Mouse (Mus musculus) megakaryocyte, embryonic 14.5 days (primary cell): ENCODE results near the gene Erg. TPM values are rescaled to one million over a fixed set of nuclear protein-coding genes. Genes with fewer than 3 reads are reported as not detected.

Source experiments
- H3K27me3 ChIP-seq: replicated peaks from 2 replicates; pipeline ENCODE3; 2012; ENCODE audit warnings: inconsistent platforms
- H3K36me3 ChIP-seq: replicated peaks from 2 replicates; pipeline ENCODE3; 2012; ENCODE audit warnings: low read length, inconsistent platforms, mixed read lengths
- H3K4me1 ChIP-seq: 2 replicates; pipeline ENCODE4 v1.6.1; 2012; ENCODE audit warnings: inconsistent platforms
- H3K4me3 ChIP-seq: replicated peaks from 2 replicates; pipeline ENCODE3; 2012; ENCODE audit warnings: moderate library complexity, mild to moderate bottlenecking, inconsistent platforms
- H3K9me3 ChIP-seq: 2 replicates; pipeline ENCODE4 v1.6.1; 2012; ENCODE audit warnings: inconsistent platforms
- FLI1 ChIP-seq: IDR thresholded peaks from 2 replicates; pipeline ENCODE4 v1.6.1; 2012; ENCODE audit warnings: low read length, inconsistent platforms, mixed read lengths
- GATA1 ChIP-seq: IDR thresholded peaks from 3 replicates; pipeline ENCODE4 v1.6.1; 2012; ENCODE audit warnings: mixed read lengths, low read length, inconsistent platforms, borderline replicate concordance
- polyA plus RNA-seq: library from polyadenylated mRNA; stranded (reverse); fragments of >175 nt; gene quantifications from 2 replicates; pipeline ENCODE4 v1.2.3, GENCODE M21; 2012; ENCODE audit warnings: low replicate concordance; ENCODE audit not compliant: insufficient read depth

The Erg gene
- polyA plus RNA-seq, 1 experiment: 3.9 TPM

DNA sequence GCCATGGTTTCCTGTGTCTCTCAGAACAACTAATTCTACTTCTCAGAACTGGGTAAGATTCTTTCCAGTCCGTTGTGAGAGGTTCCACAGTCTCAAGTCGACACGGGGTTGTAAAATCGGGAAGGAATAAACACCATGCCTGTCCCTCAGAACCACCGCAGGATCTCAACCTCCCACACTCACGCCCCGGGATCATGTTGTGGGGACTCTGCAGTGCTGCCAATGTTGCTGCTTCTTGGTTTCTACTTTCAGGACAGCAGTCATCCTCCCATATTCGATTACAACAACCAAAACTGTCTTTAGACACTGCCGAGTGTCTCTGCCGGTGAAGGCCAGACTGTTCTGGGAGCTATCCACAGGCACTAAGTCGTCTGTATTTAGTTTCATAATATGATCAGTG is 113.6 kb downstream of the Erg start:
- Histone ChIP-seq H3K9me3 (0 out of 2 replicates have a peak, but pooled peaks cover 5% of the 10 kb centered on the region), H3K4me1 (peaks cover 4% of the 10 kb centered on the region), H3K36me3 (no peaks in the 10 kb centered on the region), H3K4me3 (no peak overlapping the region), H3K27me3 (peaks cover 8% of the 10 kb centered on the region)
- TF ChIP-seq FLI1 (no peak), GATA1 (no peak)

DNA sequence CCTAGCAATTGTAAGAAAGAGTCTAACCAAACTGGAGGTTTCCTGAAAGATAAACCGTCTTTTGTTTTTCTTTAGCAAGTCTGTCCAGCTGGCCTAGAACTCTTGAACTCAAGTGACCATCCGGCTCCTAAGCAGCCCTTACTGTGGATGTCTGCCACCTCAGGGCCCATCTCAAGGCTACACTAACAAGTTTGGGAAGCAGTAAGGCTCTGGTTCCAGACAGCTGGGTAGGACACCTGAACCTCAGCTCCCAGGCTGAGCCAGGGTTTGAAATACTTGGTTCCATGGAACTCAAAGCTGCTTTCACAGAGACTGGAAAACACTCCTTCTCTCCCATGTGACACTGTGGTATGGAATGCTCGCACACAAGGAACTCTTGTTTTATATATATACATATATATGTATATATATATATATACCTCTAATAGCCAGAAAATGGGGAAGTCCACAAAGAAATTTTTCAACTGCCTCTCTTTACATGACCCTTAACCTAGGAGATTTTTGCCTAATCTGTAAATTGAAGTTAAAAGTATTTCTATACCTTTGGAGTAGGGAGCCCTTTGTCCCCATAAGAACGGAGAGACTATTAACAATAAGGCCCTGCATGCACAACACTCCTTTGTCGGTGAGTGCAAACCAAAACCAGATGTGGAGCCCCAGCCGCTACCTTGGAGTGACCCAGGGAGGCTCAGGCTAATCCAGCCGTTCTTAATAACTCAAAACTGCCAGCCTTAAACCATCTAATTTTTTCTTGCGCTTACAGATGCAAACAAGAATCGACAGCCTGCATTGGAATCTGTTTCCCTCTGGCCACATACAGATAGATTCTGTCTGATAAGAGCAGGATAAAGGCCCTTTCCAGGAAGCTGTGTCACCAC is 116.9 kb downstream of the Erg start:
- H3K9me3 ChIP-seq: 0 out of 2 replicates have a peak, but pooled peaks cover 5% of the 10 kb centered on the region
- H3K4me1 ChIP-seq: no peaks in the 10 kb centered on the region; the same call in 1 of the 2 replicates
- no peak for TF ChIP-seq FLI1
- no peak for TF ChIP-seq GATA1
- H3K27me3 ChIP-seq: peaks cover 15% of the 10 kb centered on the region
- H3K36me3 ChIP-seq: no peaks in the 10 kb centered on the region
- no peak overlapping the region for H3K4me3 ChIP-seq

DNA sequence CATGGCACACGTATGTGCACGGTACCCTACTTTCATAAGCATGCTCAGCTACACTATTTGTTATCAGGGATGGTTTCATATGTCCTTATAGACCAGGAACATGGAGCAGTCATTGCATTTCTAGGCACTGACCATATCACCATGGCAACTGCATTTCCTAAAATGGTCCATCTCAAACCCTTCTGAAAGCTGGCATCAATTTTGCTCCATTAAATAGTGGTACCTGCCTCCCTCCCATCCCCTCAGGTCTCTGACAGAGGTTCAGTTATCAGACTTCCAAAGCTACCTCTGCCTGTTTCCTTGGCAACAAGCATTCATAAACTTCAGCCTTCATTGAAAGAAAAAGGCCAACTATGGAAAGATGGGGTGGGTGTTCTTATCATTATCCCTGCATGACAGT is 118.5 kb downstream of the Erg start:
- Histone ChIP-seq H3K4me1 (peaks cover 7% of the 10 kb centered on the region; the same call in 1 of the 2 replicates), H3K36me3 (no peaks in the 10 kb centered on the region), H3K9me3 (0 out of 2 replicates have a peak, but pooled peaks cover 2% of the 10 kb centered on the region), H3K27me3 (peaks cover 15% of the 10 kb centered on the region), H3K4me3 (no peak overlapping the region)
- TF ChIP-seq FLI1: no peak
- TF ChIP-seq GATA1: no peak

DNA sequence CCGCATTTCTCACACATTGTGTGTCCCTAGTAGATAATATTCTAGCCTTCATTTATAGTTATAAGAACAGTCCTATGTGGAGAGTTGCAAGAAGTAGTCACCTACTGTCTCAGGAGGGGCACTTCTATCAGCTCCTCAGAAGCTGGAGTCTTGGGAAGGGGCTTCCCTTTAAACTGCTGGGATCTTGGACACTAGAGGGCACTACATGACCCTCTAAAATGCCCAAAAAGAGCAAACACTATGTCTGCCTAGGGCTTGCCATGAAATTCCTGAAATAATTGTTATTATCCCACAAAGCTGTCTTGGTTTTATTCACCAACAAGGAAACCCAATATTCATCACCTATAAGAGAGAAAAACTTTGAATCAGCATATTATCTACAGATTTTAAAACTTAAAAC is 119.8 kb downstream of the Erg start:
- peaks cover 7% of the 10 kb centered on the region for H3K4me1 ChIP-seq
- TF ChIP-seq GATA1: no peak
- no peak for TF ChIP-seq FLI1
- no peaks in the 10 kb centered on the region for H3K36me3 ChIP-seq

DNA sequence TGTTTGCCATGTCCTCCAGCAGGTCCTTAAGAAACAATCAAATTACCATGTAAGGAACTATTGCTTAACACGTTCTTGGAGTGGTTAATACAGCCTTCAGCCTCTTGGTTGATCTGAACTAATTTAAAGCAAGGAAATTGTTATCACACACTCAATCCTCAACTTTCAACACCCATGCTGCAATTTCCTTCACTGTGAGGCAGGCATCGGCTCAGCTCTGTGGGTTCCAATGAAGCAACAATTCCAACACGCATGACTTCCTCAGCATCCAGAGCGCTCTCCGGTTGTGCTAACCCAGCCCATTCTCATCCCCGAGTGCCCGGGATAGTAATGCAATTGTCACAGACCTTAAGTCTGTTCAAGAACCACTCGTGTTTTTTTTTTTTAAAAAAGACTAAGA is 121.8 kb downstream of the Erg start:
- H3K27me3 ChIP-seq: peaks cover 27% of the 10 kb centered on the region
- peaks cover 13% of the 10 kb centered on the region for H3K4me1 ChIP-seq
- no peak overlapping the region for H3K4me3 ChIP-seq
- no peak for TF ChIP-seq GATA1
- TF ChIP-seq FLI1: no peak
- no peaks in the 10 kb centered on the region for H3K9me3 ChIP-seq
- no peaks in the 10 kb centered on the region for H3K36me3 ChIP-seq

More for the DNA sequence above, 119.8 kb downstream of the Erg start:
- Histone ChIP-seq H3K9me3 (no peaks in the 10 kb centered on the region), H3K4me3 (no peak overlapping the region), H3K27me3 (peaks cover 19% of the 10 kb centered on the region)

DNA sequence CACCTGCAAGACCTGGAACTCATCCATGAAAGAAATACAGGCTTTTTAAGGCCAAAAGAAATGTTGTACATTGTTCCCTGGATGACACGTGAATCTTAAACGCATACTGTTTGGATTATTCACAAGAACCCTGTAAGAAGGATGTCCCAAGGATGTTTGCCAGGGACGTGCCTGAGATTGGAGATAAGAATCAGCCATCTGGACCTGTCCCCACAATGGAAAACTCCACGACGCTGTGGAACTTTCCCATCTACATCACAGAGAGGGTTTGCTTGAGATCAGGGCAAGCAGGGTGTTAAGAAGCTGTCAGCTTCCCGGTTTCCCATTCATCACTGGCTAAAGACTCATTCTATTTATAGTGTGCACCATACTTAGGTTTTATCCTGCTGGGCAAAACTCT is 122.6 kb downstream of the Erg start:
- Histone ChIP-seq H3K9me3 (no peaks in the 10 kb centered on the region), H3K4me1 (peaks cover 22% of the 10 kb centered on the region), H3K36me3 (no peaks in the 10 kb centered on the region), H3K4me3 (no peak overlapping the region), H3K27me3 (peaks cover 28% of the 10 kb centered on the region)
- no peak for TF ChIP-seq GATA1
- TF ChIP-seq FLI1: no peak

DNA sequence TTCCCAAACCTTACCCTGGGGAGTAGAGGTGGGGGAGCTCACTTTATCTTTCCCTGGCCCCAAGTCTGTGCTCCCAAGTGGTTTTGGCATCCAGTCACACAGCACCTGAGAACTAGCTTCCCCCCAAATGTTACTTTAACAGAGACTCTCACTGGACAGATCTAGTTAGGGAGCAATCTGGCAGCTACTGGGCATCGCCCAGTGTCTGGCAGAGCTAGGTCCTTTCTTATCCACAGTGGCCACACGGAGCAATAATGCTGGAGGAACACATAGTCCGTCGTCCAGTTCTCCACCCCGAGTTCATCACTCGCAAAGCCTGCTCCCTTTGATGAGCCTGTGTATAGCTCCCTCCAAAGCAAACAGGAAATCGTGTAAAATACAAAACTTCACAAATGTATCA is 124.5 kb downstream of the Erg start:
- no peaks in the 10 kb centered on the region for H3K9me3 ChIP-seq
- H3K4me3 ChIP-seq: no peak overlapping the region
- no peak for TF ChIP-seq FLI1
- no peak for TF ChIP-seq GATA1
- peaks cover 25% of the 10 kb centered on the region for H3K27me3 ChIP-seq
- H3K36me3 ChIP-seq: no peaks in the 10 kb centered on the region
- peaks cover 38% of the 10 kb centered on the region for H3K4me1 ChIP-seq

DNA sequence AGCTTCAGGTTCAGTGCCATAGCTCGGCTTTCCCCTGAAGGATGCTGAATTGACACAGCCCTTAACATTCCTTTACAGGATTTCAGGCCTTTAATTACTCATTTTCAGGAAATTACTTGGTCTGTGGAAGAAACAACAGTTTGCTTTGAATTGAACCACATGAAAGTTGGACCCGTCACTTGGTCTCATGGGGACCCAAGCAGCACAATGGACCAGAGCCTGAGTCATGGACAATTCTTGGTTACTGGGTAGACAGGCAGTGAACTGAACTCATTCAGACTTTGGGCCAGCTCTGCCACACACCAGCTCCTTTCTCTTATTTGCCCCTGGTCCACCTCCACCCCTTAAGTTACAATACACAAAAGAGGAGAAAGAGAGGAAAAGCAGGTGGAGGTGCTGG is 126.1 kb downstream of the Erg start:
- H3K36me3 ChIP-seq: no peaks in the 10 kb centered on the region
- H3K4me3 ChIP-seq: no peak overlapping the region
- H3K9me3 ChIP-seq: no peaks in the 10 kb centered on the region
- TF ChIP-seq GATA1: no peak
- no peak for TF ChIP-seq FLI1
- peaks cover 26% of the 10 kb centered on the region for H3K27me3 ChIP-seq
- H3K4me1 ChIP-seq: peaks cover 54% of the 10 kb centered on the region

DNA sequence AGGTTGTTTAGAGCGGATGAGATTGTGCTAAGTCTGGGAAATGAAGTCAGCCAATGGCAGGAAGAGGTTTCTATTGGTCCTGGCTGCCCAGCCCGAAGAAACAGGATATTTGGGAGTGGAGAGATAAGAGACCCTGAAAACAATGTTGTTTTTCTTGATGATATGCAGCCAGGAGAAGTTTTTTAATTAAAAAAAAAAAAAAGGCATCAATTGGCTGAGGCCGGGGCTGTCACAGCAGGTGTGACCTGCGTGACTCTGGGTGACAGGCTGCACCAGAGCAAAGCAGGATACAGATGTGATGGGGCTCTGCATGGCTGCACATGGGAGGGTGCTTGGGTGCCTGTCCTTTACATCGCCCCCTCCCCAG is 127.1 kb downstream of the Erg start:
- Histone ChIP-seq H3K4me3 (peak overlapping the region; percentile 93), H3K9me3 (no peaks in the 10 kb centered on the region), H3K4me1 (peaks cover 64% of the 10 kb centered on the region), H3K27me3 (peaks cover 26% of the 10 kb centered on the region), H3K36me3 (no peaks in the 10 kb centered on the region)
- no peak for TF ChIP-seq GATA1
- TF ChIP-seq FLI1: no peak

DNA sequence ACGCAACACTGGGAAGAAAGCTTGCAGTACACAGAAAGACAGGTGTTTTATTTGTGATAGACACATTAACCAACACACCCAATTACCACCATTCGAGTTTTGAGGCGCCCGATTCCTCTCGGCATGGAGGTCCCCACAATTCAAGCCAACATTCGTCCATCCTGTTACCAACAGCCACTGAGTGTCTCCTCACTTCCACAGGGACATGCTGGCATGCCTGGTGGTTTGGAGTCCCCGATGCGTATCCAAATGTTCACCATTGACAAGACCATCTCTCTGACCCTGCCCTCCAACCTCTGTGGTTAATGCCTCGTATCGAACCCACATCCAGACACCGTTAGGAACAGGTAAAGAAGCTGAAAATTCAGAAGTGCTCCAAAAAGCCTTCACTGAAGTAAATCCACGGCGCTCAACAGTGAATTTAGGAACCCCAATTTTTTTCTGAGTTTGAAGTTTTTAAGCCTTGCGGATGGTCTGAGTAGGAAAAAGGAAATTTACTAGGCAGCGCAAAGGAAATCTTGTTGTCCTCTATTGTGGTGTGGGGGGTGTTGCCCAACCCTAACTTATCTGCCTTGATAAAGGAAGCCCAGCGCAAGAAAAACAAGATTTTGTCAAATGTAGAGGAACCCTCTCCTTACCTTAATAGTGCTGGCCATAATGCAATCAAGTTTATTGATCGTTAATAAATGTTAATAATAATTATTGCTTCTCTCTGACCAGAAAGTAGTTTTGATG is 127.6 kb downstream of the Erg start:
- TF ChIP-seq FLI1 (no peak), GATA1 (no peak)
- H3K4me1 ChIP-seq: peaks cover 63% of the 10 kb centered on the region
- H3K9me3 ChIP-seq: no peaks in the 10 kb centered on the region
- H3K27me3 ChIP-seq: peaks cover 26% of the 10 kb centered on the region
- H3K4me3 ChIP-seq: peak overlapping the region; percentile 93
- no peaks in the 10 kb centered on the region for H3K36me3 ChIP-seq
